Mouse (Mus musculus) midbrain, embryonic 15.5 days (tissue): ENCODE data around the gene Hoxd8. TPM values are rescaled to one million over a fixed set of nuclear protein-coding genes. Genes with fewer than 3 reads are reported as not detected.

Experiments
- ATAC-seq: fragments of 200-750 bp; cut with Nextera tagmentation; replicated peaks from 2 replicates; pipeline ENCODE4 v1.8.0; 2017; ENCODE audit warnings: moderate TSS enrichment
- H3K27ac ChIP-seq: fragments of 300-500 bp; sonication (generic); 2 replicates; pipeline ENCODE4 v1.5.1; 2015; ENCODE audit warnings: mild to moderate bottlenecking, inconsistent platforms
- H3K27me3 ChIP-seq: fragments of 300-500 bp; sonication (generic); replicated peaks from 2 replicates; pipeline ENCODE4 v1.6.1; 2015; ENCODE audit warnings: inconsistent platforms
- H3K36me3 ChIP-seq: fragments of 300-500 bp; sonication (generic); replicated peaks from 2 replicates; pipeline ENCODE4 v1.6.1; 2015; ENCODE audit warnings: inconsistent platforms
- H3K4me1 ChIP-seq: fragments of 300-500 bp; sonication (generic); 2 replicates; pipeline ENCODE4 v1.6.1; 2015; ENCODE audit warnings: inconsistent platforms
- H3K4me2 ChIP-seq: fragments of 300-500 bp; sonication (generic); 2 replicates; pipeline ENCODE4 v1.6.1; 2015; ENCODE audit warnings: inconsistent platforms, mild to moderate bottlenecking, moderate library complexity
- H3K4me3 ChIP-seq: fragments of 300-500 bp; sonication (generic); 2 replicates; pipeline ENCODE4 v1.5.1; 2015; ENCODE audit warnings: mild to moderate bottlenecking, inconsistent platforms
- H3K9ac ChIP-seq: fragments of 300-500 bp; sonication (generic); 2 replicates; pipeline ENCODE4 v1.6.1; 2015; ENCODE audit warnings: mild to moderate bottlenecking, inconsistent platforms
- H3K9me3 ChIP-seq: fragments of 300-500 bp; sonication (generic); 2 replicates; pipeline ENCODE4 v1.6.1; 2016; ENCODE audit warnings: inconsistent platforms
- WGBS: fragments of 180-500 bp; shearing (Covaris S2); methylation state at CpG from one replicate; pipeline ENCODE4 v1.1.7; 2015; ENCODE audit warnings: mixed read lengths; 5-methylcytosine and 5-hydroxymethylcytosine counted together
- polyA plus RNA-seq: library from polyadenylated mRNA; unstranded; fragments of >200 nt; fragmentation: Nextera tagmentation; extraction: Ambion mirVana; gene quantifications from 2 replicates; pipeline ENCODE4 v1.2.1, GENCODE M21; 2015

The Hoxd8 gene
- polyA plus RNA-seq, 1 experiment from 2014 or later, result 0.10 TPM

- Histone ChIP-seq H3K4me3 (no peak overlapping the region), H3K4me2 (0 out of 2 replicates have a peak overlapping the region, but pooled peaks have one; percentile 9), H3K27me3 (peaks cover 94% of the 10 kb centered on the region)
Measured at GRCm38 (mm10) chr2:74682796-74683195, 21.6 kb upstream of the Hoxd8 start.

GRCm38 (mm10) chr2:74683471-74683951, 20.9 kb upstream of the Hoxd8 start:
- Histone ChIP-seq H3K9me3 (no peaks in the 10 kb centered on the region), H3K4me3 (no peak overlapping the region), H3K4me1 (peaks cover 10% of the 10 kb centered on the region; the same call in 1 of the 2 replicates), H3K9ac (no peak overlapping the region), H3K4me2 (no peak overlapping the region), H3K27me3 (peaks cover 94% of the 10 kb centered on the region), H3K27ac (no peak overlapping the region), H3K36me3 (no peaks in the 10 kb centered on the region)
- 1% methylated on average over 18 of the region's 18 CpGs for WGBS
- no peak for ATAC-seq

More at GRCm38 (mm10) chr2:74682796-74683195, 21.6 kb upstream of the Hoxd8 start:
- Histone ChIP-seq H3K9me3 (no peaks in the 10 kb centered on the region), H3K27ac (no peak overlapping the region), H3K4me1 (peaks cover 10% of the 10 kb centered on the region; the same call in 1 of the 2 replicates), H3K9ac (no peak overlapping the region), H3K36me3 (no peaks in the 10 kb centered on the region)
- 0 out of 2 replicates have a peak, but pooled peaks have one; percentile 24 for ATAC-seq
- under 1% methylated on average over 51 of the region's 51 CpGs for WGBS

GRCm38 (mm10) chr2:74684106-74684505, 20.3 kb upstream of the Hoxd8 start:
- Histone ChIP-seq H3K4me3 (no peak overlapping the region), H3K4me1 (peaks cover 10% of the 10 kb centered on the region; the same call in 1 of the 2 replicates), H3K4me2 (no peak overlapping the region), H3K27me3 (peaks cover 94% of the 10 kb centered on the region), H3K9ac (no peak overlapping the region), H3K27ac (no peak overlapping the region), H3K36me3 (no peaks in the 10 kb centered on the region), H3K9me3 (no peaks in the 10 kb centered on the region)
- 2% methylated on average over 12 of the region's 12 CpGs for WGBS
- ATAC-seq, result no peak

GRCm38 (mm10) chr2:74685059-74685603, 19.3 kb upstream of the Hoxd8 start:
- ATAC-seq, result no peak
- 15% methylated on average over 4 of the region's 4 CpGs for WGBS

GRCm38 (mm10) chr2:74686301-74686987, 18.0 kb upstream of the Hoxd8 start:
- Histone ChIP-seq H3K27ac (no peak overlapping the region), H3K9me3 (no peaks in the 10 kb centered on the region), H3K4me2 (no peak overlapping the region), H3K9ac (no peak overlapping the region), H3K27me3 (peaks cover 87% of the 10 kb centered on the region), H3K4me3 (no peak overlapping the region), H3K36me3 (no peaks in the 10 kb centered on the region), H3K4me1 (peaks cover 10% of the 10 kb centered on the region; the same call in 1 of the 2 replicates)
- WGBS, result 5% methylated on average over 17 of the region's 17 CpGs
- no peak for ATAC-seq

More at GRCm38 (mm10) chr2:74685059-74685603, 19.3 kb upstream of the Hoxd8 start:
- H3K9me3 ChIP-seq, result no peaks in the 10 kb centered on the region
- H3K27ac ChIP-seq, result no peak overlapping the region
- no peak overlapping the region for H3K4me3 ChIP-seq
- H3K27me3 ChIP-seq, result peaks cover 91% of the 10 kb centered on the region
- H3K9ac ChIP-seq, result no peak overlapping the region
- peaks cover 10% of the 10 kb centered on the region; the same call in 1 of the 2 replicates for H3K4me1 ChIP-seq
- no peaks in the 10 kb centered on the region for H3K36me3 ChIP-seq
- H3K4me2 ChIP-seq, result no peak overlapping the region

GRCm38 (mm10) chr2:74686988-74687697, 17.3 kb upstream of the Hoxd8 start:
- Histone ChIP-seq H3K9me3 (no peaks in the 10 kb centered on the region), H3K4me1 (peaks cover 7% of the 10 kb centered on the region; the same call in 1 of the 2 replicates), H3K4me3 (no peak overlapping the region), H3K4me2 (no peak overlapping the region), H3K9ac (no peak overlapping the region), H3K27ac (no peak overlapping the region), H3K27me3 (peaks cover 87% of the 10 kb centered on the region), H3K36me3 (no peaks in the 10 kb centered on the region)
- WGBS, result 1% methylated on average over 27 of the region's 27 CpGs
- no peak for ATAC-seq

GRCm38 (mm10) chr2:74687698-74688555, 16.5 kb upstream of the Hoxd8 start:
- no peak for ATAC-seq

GRCm38 (mm10) chr2:74688795-74689573, 15.4 kb upstream of the Hoxd8 start:
- Histone ChIP-seq H3K36me3 (no peaks in the 10 kb centered on the region), H3K4me1 (no peaks in the 10 kb centered on the region), H3K27me3 (peaks cover 88% of the 10 kb centered on the region), H3K4me2 (no peak overlapping the region), H3K27ac (no peak overlapping the region), H3K9ac (no peak overlapping the region), H3K9me3 (no peaks in the 10 kb centered on the region), H3K4me3 (no peak overlapping the region)
- no peak for ATAC-seq
- 3% methylated on average over 12 of the region's 12 CpGs for WGBS

More at GRCm38 (mm10) chr2:74687698-74688555, 16.5 kb upstream of the Hoxd8 start:
- H3K9me3 ChIP-seq, result no peaks in the 10 kb centered on the region
- WGBS, result under 1% methylated on average over 31 of the region's 31 CpGs
- H3K4me3 ChIP-seq, result no peak overlapping the region
- no peak overlapping the region for H3K27ac ChIP-seq
- peaks cover 88% of the 10 kb centered on the region for H3K27me3 ChIP-seq
- H3K4me1 ChIP-seq, result no peaks in the 10 kb centered on the region
- H3K36me3 ChIP-seq, result no peaks in the 10 kb centered on the region
- no peak overlapping the region for H3K9ac ChIP-seq
- no peak overlapping the region for H3K4me2 ChIP-seq

- Histone ChIP-seq H3K9me3 (no peaks in the 10 kb centered on the region), H3K9ac (no peak overlapping the region), H3K4me2 (no peak overlapping the region), H3K4me1 (no peaks in the 10 kb centered on the region), H3K27me3 (peaks cover 88% of the 10 kb centered on the region), H3K36me3 (no peaks in the 10 kb centered on the region), H3K27ac (no peak overlapping the region), H3K4me3 (no peak overlapping the region)
- WGBS, result under 1% methylated on average over 24 of the region's 24 CpGs
- no peak for ATAC-seq
Measured at GRCm38 (mm10) chr2:74689574-74690337, 14.7 kb upstream of the Hoxd8 start.

GRCm38 (mm10) chr2:74690338-74690716, 14.1 kb upstream of the Hoxd8 start:
- Histone ChIP-seq H3K36me3 (no peaks in the 10 kb centered on the region), H3K4me3 (no peak overlapping the region), H3K9ac (no peak overlapping the region), H3K27ac (no peak overlapping the region), H3K27me3 (peaks cover 88% of the 10 kb centered on the region), H3K4me2 (no peak overlapping the region), H3K4me1 (no peaks in the 10 kb centered on the region), H3K9me3 (no peaks in the 10 kb centered on the region)
- no peak for ATAC-seq
- 9% methylated on average over 8 of the region's 8 CpGs for WGBS
